Mouse (Mus musculus) bone marrow macrophage, adult 2 months (primary cell): Measurements from ENCODE around the gene Cnpy3.

Experiments used
- CTCF ChIP-seq: IDR thresholded peaks from 2 replicates; pipeline ENCODE4 v1.5.1; 2012; ENCODE audit warnings: low read depth, mild to moderate bottlenecking, low read length, moderate library complexity
- POLR2A ChIP-seq: IDR thresholded peaks from 2 replicates; pipeline ENCODE4 v1.6.1; 2012; ENCODE audit warnings: mild to moderate bottlenecking, low read depth, low read length, borderline replicate concordance

DNA sequence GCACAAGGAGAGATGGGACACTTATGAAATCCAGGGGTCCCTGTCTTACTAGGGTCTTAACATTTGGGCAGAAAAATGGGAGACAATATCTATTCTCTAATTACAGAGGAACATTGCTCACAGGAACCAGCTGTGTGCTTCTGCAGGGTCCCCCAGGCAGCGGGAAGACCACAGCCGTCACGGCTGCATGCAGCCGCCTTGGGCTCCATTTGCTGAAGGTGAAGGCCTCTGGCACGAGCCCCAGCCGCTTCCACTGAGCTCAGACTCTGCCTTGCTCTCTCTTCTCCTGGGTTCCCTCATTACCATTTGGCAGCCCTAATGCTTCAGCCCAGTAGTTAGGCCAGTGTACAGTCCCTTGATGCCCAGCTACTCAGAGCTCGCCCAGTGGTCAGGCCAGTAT, 30.9 kb downstream of the Cnpy3 start:
- TF ChIP-seq CTCF (no peak), POLR2A (no peak)
